Mouse (Mus musculus): ENCODE data around the gene Gpn2.

Gpn2 gene

GRCm38 (mm10) chr4:133592570-133592969 is 8.4 kb downstream of the Gpn2 start:
- DNase-seq (ENCODE audit: low spot score in 2 of 2): peak in 1 of 2 experiments; percentile 55

- DNase-seq (ENCODE audit: low spot score in 2 of 2): no peak
These were observed 11.4 kb downstream of the Gpn2 start for GRCm38 (mm10) chr4:133595538-133595937.

- DNase-seq (ENCODE audit: low spot score in 2 of 2): no peak
These were observed 11.9 kb downstream of the Gpn2 start for GRCm38 (mm10) chr4:133596084-133596483.

DNA sequence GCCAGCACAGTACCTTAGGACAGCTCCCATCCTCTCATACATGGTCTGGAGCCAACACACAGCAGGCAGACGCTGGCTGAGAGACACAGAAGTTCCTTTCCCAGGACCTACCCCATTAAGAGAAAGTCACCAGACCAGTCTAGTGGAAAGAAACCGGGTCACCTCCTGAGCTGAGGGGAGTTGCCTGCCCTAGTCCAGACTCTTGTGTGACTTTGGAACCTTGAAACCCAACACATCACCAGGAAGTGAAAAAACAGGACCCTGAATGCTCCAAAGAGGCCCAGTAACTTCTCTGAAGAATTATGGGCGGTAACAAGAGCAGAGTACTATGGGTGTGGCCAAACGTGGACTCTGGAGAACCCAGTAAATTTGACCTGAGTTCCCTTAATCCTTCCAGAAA is 14.5 kb downstream of the Gpn2 start:
- no peak for DNase-seq (ENCODE audit: low spot score in 2 of 2)

- no peak for DNase-seq (ENCODE audit: low spot score in 2 of 2)
These were observed 15.0 kb downstream of the Gpn2 start for GRCm38 (mm10) chr4:133599116-133599515.

- peak; percentile 63 to 74 for DNase-seq (ENCODE audit: low spot score in 2 of 2)
These were observed 15.5 kb downstream of the Gpn2 start for GRCm38 (mm10) chr4:133599571-133600073.

GRCm38 (mm10) chr4:133600306-133600705 is 16.1 kb downstream of the Gpn2 start:
- DNase-seq (ENCODE audit: low spot score in 2 of 2): no peak

DNA sequence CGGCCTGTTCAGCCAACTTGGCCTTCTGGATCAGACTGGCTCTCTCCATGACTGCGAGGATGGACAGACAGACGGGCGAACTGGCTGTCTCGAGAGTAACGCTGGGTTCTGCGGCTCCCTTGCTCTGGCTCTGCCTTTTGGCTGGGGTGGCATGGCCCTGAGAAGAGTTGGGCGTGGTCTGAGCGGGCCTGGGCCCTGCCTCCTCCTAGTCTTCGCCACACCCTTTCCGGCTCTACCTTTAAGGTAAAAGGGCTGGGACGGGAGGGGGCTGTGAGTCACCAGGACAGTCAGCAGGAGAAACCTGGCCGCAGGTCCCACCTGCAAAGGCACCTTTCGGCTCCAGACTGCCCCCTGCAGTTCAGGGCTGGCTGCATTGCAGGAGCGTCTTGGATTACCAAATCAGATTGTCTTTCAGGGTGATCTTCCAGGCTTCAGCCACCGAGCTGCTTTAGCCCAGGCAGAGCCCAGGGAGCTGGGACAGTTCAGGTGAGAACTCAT is 17.6 kb downstream of the Gpn2 start, which contains the start of gene Sfn:
TSS of gene Sfn (minus strand) at position 448 of the 498 bp plus-strand sequence.
- DNase-seq (ENCODE audit: low spot score in 2 of 2): no peak

- no peak for DNase-seq (ENCODE audit: low spot score in 2 of 2)
These were observed 18.9 kb downstream of the Gpn2 start for GRCm38 (mm10) chr4:133603056-133603455.

DNA sequence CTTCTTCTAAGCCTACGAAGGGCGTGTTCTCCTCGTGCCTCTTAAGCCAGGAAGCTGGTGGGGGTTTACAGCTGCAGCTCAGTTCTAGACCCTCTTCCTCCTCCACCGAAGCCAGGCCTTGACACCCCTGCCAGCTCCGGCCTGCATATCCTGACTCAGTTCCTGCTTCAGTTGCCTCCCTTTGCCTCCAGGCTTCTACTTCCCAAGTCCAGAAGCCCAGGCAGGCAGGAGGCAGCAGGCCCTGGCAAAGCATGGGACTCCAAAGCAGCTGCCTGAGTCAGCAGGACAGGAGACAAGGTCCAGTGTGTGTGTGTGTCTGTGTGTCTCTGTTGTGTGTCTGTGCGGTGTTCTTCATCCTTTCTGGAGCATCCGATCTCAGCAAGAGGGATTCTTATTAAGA is 20.0 kb downstream of the Gpn2 start:
- no peak for DNase-seq (ENCODE audit: low spot score in 2 of 2)

- DNase-seq (ENCODE audit: low spot score in 2 of 2): no peak
These were observed 20.7 kb downstream of the Gpn2 start for GRCm38 (mm10) chr4:133604856-133605255.

GRCm38 (mm10) chr4:133605330-133605729 is 21.2 kb downstream of the Gpn2 start:
- DNase-seq (ENCODE audit: low spot score in 2 of 2): no peak

- DNase-seq (ENCODE audit: low spot score in 2 of 2): no peak
These were observed 23.1 kb downstream of the Gpn2 start for GRCm38 (mm10) chr4:133607284-133607683.

DNA sequence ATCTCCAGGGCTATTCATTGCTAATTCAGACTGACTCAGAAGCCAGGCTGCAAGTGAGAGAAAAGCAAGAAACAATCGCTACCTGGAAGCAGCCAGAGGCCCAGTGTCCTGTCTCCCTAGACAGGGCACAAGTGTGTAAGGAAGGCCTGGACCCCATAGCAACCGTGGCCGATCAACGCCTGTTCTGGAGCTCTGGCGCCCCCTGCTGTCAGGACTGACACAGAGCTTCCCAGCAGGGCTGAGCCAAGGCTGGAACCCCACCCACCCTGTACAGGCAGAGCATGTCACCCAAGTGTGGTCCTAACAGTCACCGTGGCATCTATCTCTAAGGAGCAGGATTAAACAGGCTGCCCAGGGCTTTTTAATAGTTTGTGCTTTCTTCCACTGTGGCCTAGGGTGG is 25.6 kb downstream of the Gpn2 start:
- DNase-seq (ENCODE audit: low spot score in 2 of 2): peak in 1 of 2 experiments; percentile 62

DNA sequence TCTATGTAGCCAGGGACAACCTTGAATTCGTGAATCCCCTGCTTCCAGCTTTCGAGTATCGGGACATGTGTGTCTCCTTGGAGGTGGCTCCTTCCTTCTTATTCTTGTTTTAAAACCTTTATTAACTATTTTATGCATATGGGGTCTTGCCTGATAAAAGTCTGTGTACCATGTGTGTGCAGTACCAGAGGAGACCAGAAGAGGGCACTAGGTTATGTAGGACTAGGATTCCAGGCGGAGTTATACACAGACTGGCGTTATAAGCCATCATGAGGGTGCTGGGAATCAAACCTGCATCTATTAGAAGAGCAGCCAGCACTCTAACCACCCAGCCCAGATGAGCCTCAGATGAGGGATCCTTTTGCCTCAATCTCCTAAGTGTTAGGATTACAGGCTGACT is 27.7 kb downstream of the Gpn2 start:
- DNase-seq (ENCODE audit: low spot score in 2 of 2): no peak

GRCm38 (mm10) chr4:133612416-133612815 is 28.3 kb downstream of the Gpn2 start:
- no peak for DNase-seq (ENCODE audit: low spot score in 2 of 2)

GRCm38 (mm10) chr4:133613026-133613425 is 28.9 kb downstream of the Gpn2 start:
- no peak for DNase-seq (ENCODE audit: low spot score in 2 of 2)

DNA sequence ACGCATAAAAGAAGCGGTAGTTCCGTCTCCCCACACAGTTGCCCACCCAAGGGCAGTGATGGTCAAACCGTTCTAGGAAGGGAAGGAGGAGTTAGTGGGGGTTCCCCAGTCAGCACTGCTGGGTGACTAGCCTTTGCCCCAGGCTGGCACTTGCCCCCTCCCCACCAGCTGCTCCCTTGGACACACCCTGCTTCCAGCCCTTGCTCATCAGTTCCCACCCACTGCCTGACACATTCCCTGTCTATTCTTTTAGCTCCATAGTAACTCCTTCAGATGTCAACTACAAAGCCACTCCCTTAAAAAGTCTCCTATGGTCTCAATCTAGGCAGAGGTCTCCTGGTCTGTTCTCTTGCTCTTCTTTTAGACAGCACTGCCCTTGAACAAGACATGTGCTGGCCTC is 29.7 kb downstream of the Gpn2 start:
- no peak for DNase-seq (ENCODE audit: low spot score in 2 of 2)

GRCm38 (mm10) chr4:133614274-133614761 is 30.2 kb downstream of the Gpn2 start:
- peak; percentile 39 to 53 for DNase-seq (ENCODE audit: low spot score in 2 of 2)

- DNase-seq (ENCODE audit: low spot score in 2 of 2): no peak
These were observed 31.3 kb downstream of the Gpn2 start for GRCm38 (mm10) chr4:133615416-133615815.

DNA sequence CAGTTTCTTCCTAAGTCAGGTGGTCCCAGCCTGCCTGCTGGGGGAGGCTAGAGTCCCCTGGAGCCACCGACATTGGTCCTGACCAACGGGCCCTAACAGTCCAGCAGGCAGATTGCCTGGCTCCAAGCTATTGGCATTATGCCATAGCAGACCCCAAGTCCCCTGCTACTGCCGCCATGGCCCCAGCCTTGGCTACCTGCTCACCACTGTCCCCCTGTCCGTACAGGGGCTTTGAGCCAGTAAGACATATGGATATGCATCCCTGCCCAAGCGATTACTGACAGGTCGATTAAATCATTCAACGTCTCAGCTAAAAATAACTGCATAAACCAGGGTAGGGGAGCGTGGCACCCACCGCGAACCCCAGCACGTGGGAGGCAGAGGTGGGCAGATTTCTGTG is 33.8 kb downstream of the Gpn2 start:
- DNase-seq (ENCODE audit: low spot score in 2 of 2): no peak

DNA sequence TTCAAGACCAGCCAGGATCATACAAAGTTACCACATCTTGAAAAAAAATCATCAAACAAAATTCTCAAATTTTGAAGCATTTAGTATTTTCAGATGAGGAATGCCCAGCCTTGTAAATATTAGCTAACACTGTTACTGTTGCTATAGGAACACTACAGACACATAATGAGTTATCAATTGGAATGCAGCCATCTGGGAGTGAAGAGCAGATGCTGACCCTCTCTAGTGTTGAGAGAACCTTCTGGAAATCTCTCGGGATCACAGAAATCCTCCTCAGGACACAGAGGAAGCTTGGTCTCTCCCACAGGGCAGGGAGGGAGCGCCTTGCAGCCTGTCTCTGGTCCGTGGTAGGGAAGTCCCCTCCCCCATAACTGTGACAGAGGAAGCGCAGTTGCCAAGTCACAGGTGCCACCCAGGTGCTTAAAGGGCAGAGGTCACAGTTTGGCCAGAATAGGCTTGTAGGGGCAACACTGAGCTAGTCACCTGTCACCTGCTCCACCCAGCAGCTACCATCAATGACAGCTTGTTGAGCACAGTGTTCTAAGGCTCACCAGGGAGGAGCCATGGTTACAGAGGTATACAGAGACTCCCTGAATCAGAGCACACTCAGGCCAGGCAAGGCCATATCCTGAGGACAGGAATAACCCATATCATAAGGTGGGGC is 35.4 kb downstream of the Gpn2 start:
- no peak for DNase-seq (ENCODE audit: low spot score in 2 of 2)

DNA sequence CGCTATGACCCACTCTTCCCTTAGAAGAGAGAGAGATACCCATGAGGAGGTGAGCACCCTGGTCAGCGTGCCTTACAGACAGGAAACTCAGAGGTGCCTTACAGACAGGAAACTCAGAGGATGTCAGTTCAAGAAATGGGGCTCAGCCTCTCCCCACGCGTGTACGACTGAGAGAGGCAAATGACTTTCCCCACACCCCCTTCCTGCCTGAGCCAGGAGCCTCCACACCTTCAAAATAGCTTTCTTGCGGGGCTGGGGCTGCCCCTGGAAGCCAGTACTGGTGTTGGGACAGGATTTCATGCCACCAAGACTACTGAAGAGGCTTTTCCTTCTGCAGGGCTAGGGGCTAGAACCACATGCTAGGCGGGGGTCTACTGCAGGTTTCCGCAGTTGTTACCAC is 36.5 kb downstream of the Gpn2 start:
- no peak for DNase-seq (ENCODE audit: low spot score in 2 of 2)
